Mouse (Mus musculus) olfactory bulb, adult 2 months (tissue): ENCODE results near the gene Oosp3.

ENCODE experiments used
- CTCF ChIP-seq: fragments of 200-500 bp; IDR thresholded peaks from 2 replicates; pipeline ENCODE4 v1.5.1; 2012; ENCODE audit warnings: low read depth, mild to moderate bottlenecking, low read length, moderate library complexity; ENCODE audit not compliant: insufficient read depth
- POLR2A ChIP-seq: fragments of 200-500 bp; IDR thresholded peaks from 2 replicates; pipeline ENCODE4 v1.6.1; 2012; ENCODE audit warnings: mild to moderate bottlenecking, low read depth, low read length, moderate library complexity; ENCODE audit not compliant: insufficient read depth

DNA sequence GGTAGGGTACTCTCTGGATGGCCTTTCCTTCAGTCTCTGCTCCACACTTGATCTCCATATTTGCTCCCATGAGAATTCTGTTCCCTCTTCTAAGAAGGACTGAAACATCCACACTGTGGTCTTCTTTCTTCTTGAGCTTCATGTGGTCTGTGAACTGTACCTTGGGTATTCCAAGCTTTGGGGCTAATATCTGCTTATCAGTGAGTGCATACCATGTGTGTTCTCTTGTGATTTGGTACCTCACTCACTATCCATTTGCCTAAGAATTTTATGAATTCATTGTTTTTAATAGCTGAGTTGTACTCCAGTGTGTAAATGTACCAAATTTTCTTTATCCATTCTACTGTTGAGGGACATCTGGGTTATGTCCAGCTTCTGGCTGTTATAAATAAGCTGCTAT is 35.3 kb upstream of the Oosp3 start:
- TF ChIP-seq CTCF (no peak), POLR2A (no peak)
